Mouse (Mus musculus) heart, postnatal 4 days (tissue): ENCODE measurements around the gene Mdga1. TPM values are rescaled to one million over a fixed set of nuclear protein-coding genes. Genes with fewer than 3 reads are reported as not detected.
A peak's percentile ranks its signal among the peaks of the same experiment; 100 is the strongest.
"Not testable (repeated sequence)": the region's sequence is repeated elsewhere in the genome, so short reads cannot be mapped to it uniquely, and the experiment has no call there.

ENCODE experiments used
- DNase-seq: peaks from one replicate; pipeline ENCODE4 v3.0.0; 2021
- total RNA-seq, 2 experiments: library from RNA; stranded (reverse); gene quantifications; 2 replicates each; pipeline ENCODE4 v1.2.3; 2021

The Mdga1 gene
- total RNA-seq, 2 experiments from 2014 or later, result 16.9 to 17.3 TPM

DNA sequence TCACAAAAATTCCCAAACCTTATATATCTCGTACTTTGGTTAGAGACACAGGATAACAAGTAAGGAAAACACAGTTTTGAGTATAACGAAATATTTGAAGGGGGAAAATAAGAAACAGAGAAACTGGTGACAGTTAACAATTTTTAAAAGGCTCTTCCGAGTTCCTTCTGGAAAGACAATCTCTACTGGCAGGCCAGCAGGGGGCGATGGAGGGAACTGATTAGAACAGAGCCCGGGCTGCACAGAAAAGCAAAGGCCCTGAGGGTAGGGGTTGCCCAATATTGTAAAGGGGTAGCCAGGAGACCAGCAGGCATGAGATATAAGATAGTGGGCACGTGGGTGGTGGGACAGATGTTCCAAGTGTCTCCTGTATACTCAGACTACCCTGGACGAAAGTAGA, 173.8 kb downstream of the Mdga1 start:
- DNase-seq, result peak; percentile 87

DNA sequence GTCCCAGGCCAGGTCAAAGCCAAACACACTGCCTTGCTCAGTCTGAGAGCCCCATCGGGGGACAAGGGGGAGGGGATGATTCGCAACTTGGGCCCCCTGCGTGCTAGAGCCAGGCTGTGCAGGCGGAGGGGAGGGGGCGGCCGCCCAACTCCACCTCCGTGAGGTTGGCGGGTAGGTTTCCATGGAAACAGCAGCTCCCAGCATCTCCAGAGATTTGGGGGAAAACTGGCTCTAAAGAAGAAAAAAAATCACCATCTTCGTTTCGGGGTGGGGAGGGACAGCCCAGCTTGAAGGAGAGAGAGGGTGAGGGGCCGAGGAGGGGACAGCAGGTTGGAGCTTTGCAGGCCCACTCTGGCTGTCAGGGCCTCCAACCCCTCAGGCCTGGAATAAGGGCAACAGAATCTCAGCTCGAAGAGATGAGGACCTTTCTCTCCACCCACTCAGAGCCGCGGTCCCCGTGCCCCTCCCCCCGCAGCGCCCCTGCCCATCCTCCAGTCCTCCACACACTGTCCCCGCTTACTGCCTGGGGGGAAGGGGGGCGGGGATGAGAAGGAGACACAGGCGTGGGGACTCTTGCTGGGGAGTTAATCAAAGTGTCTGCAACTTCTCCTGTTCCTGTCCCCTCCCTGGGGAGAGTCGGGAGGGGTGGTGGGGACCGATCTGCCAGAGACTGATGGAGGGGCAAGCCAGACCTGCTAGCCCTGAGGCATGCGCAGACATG, 174.7 kb downstream of the Mdga1 start:
- DNase-seq, result no peak

DNA sequence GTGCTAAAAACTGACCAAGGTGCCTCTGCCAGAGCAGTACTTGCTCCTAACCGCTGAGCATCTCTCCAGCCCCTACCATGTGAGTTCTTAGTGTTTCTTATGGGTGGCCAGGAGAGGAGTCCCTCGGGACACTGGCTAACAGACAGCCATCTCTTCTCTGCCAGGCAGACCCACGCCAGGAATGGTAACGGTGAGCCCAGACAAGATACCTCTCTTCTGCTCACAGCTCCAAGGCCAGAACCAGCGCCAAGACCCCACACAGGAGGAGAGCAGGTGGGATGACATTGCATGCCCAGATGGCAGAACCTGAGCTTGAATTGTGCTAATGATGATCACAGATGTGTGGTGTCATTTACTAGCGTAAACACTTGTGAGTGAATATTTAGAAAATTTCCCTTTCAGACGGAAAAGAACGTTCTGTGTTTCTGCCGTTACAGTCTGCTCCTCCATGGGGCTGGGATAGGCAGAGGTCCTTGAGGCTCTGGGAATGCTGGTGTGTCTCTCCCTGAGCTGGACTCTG, 178.3 kb downstream of the Mdga1 start:
- no peak for DNase-seq

DNA sequence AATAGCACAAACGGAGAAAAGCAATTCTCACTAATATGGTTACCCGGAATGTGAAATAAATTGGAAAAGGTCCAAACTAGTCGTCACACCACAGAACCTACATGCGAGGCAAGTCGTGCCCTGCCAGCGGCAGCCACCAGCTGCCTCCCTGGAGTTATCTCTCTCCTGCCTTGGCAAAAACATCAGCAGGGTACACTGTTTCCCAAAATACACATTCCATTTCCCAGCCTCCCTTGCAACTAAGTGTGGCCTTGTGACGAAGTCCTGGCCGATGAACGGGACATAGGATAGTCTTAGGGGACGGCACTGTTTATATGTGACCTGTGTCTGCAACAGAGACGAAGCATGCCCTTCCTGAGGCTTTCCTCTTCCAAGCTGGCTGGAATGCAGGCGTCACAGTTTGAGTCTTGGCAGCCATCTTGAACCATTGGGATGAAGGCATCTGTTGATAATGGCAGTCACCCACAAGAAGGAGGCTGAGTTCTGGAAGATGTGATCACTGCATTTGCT, 179.6 kb downstream of the Mdga1 start:
- DNase-seq, result peak; percentile 39

DNA sequence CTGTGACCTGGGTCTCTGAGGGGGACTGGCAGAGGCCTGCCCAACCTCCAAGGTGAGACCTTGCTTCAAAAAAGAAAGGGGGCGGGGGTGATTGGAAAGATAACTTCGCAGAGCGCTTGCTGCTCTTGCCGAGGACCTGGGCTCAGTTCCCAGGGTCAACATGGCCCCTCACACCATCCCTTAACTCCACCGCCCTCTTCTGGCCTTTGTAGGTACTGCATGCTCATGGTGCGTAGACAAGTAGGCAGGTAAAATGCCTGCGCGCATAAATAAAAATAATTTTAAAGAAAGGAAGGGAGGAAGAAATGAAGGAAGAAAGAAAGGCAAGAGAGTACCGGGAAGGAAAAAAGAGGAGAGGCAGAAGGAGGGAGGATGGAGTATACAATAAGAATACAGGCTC, 180.2 kb downstream of the Mdga1 start:
- DNase-seq, result peak; percentile 63

DNA sequence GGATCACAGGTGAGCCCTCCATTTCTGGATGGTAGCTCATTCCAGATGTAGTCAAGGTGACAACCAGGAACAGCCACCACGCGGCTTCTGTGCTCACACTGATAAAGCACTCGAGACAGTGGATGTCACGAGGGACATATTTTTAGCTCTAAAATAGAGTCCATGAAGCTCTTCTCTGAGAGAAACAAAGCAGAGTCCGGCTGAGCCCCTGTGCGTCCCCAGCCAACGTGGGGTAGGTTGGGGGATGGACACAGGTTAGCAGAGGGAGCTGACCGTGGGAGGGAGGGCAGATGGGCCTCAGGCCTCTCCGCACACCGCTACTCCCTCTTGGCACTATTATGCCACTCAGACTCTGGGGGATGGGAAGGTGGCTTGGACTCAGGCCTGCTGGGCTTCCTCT, 181.3 kb downstream of the Mdga1 start:
- DNase-seq, result peak; percentile 24

DNA sequence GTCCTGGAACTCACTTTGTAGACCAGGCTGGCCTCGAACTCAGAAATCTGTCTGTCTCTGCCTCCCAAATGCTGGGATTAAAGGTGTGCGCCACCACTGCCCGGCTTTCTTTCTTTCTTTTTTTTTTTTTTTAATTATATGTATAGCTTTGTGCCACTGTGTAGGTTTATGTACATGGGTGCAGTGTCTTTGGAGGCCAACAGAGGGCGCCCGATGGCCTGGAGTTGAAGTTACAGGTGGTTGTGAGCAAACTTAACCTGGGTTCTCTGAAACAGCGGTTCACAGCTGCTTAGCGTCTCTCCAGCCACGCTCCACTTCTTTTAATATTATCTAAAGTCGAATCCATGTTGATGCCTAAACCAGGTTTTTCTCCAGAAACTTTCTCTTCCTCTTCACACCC, 185.1 kb downstream of the Mdga1 start:
- no peak for DNase-seq

DNA sequence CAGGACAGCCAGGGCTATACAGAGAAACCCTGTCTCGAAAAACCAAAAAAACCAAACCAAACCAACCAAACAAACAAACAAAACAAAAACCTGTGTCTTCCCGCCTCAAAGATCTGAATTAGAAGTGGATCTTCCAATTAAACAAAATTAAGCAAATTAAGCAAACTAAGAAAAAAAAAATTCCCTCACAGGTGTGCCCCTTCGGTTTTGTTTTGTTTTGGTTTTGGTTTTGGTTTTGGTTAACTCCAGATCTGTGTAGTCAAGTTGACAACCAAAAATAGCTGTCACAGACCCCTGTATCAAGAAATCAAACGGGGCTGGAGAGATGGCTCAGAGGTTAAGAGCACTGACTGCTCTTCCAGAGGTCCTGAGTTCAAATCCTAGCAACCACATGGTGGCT, 188.4 kb downstream of the Mdga1 start:
- not testable (repeated sequence) for DNase-seq

DNA sequence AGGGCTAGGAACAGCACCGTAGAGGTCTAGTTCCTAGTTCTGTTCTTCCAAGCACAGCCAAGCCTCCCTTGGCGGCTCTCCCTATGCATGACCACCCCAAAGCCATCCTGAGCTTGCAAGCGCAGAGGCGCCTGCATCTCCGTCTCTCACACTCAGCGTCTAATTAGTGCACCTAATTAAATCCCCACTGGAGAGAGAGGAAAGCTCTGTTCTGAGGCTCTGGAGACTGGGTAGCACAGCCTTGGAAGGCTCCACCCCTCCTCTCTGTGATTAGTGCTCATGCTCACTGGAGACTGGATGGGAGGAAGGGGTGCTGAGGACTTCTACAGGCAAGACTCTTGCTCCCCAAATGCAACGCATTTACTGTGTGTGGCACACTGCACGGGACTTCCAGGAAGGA, 191.9 kb downstream of the Mdga1 start:
- no peak for DNase-seq

Other genes with a start within 250 kb of the Mdga1 start
- 100 to 1,000 TPM; 145 to 149 TPM for gene Zfand3, start 34.6 kb upstream of the Mdga1 start, total RNA-seq